Mouse (Mus musculus): Measurements from ENCODE around the gene Rasgrp2. TPM values are rescaled to one million over a fixed set of nuclear protein-coding genes. Genes with fewer than 3 reads are reported as not detected.

The Rasgrp2 gene
- 41.8 and 47.5 TPM in 2 replicates for polyA plus RNA-seq (2012; rRNA removed)

DNA sequence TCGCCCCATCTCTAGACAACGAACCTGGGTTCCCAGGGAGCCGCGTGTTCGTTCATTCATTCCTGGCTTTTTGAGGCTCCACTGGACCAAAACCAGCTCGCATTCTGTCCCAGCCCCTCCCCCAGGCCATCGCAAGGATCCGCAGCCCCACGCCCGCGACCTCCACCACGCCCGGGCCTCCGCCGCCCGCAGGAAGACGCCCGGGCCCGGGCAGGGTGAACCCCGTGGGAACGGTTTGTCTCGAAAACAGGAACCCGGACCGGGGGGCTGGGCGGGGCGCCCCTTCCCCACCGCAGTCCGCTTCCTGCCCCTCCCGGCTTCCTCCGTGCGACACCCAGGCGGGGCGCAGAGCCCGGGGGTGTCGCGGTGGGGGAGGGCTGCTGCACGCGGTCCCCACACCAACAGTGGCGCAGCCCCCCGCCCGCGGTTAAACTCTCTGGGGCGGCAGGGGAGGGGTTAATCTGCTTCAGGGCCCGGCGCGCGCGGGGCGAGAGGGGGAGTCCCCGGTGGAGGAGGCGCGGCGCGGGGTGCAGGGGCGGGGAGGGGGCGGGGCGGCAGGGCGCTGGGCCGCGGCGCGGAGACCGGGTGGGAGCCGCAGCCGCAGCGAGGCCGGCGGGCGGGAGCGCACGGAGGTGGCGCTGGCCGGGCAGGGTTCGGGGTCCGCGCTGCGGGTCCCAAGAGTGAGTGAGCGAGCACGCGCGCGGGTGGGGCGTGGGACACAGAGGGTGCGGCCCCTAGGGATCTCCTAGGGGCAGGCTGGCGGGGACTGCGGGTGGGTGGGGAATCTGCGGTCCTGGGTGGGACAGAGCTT lies at the start of gene Rasgrp2:
Gene Rasgrp2, plus strand, starts transcription at position 56 of the 811 bp plus-strand sequence.

DNA sequence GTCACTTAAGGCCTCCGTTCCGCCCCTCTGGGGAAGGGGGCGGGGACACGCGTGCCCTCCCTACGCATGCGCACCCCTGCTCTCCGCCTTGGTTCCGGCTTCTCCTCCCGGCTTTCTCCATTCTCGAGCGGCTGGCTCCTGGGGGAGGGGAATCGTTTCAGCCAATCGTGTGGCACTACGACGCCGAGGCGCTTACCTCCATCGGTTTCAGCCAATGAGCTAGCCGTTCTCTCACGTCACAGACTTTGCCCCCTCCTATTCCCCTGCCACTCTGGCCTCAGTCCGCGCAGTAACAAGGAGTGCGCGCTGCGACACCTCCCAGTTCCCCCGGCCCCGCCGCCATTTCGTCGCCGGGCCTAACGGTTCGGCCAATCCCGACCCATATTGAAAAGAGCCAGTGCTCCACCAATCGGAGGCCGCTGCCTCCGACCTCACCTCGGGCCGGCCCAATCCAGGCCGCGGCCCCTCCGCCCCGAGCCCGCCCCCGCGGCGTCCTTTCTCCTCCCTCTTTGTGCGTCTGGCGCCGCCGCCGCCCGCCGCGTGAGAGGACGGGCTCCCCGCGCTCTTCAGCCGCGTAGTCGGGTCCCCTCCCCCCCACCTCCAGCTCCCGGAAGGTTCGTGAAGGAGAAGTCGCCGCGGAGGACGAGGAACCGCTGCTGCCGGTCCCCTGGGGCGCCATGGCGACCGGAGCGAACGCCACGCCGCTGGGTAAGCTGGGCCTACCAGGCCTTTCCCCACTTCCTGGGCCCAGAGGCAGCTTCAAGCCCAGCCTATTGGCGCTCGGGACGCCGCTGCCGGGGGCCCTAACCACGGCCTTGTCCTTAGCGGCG lies 35.5 kb upstream of the Rasgrp2 start, which contains the start of gene Sf1:
Gene Sf1, plus strand, starts transcription at position 280 of the 830 bp plus-strand sequence.

DNA sequence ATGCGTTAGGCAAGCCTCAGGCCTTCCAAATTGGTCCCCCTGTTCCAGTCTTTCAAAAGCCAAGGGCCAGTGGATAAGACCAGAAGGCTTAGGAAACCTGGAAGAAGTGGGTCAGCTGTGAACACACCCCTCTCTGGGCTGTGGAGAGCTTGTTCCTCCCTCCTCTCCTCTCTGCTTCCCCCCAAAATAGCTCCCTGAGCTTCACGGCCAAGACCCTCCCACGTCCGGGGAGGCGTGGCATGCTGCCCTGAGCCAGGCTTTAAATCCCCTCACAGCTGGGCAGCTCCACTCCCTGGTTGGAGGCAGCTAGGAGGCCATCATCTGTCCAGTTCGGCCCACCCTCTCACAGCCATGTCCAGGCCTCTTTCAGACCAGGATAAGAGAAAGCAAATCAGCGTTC lies 15.0 kb upstream of the Rasgrp2 start, which contains the start of gene Pygm:
Gene Pygm, plus strand, starts transcription at position 272 of the 400 bp plus-strand sequence.

DNA sequence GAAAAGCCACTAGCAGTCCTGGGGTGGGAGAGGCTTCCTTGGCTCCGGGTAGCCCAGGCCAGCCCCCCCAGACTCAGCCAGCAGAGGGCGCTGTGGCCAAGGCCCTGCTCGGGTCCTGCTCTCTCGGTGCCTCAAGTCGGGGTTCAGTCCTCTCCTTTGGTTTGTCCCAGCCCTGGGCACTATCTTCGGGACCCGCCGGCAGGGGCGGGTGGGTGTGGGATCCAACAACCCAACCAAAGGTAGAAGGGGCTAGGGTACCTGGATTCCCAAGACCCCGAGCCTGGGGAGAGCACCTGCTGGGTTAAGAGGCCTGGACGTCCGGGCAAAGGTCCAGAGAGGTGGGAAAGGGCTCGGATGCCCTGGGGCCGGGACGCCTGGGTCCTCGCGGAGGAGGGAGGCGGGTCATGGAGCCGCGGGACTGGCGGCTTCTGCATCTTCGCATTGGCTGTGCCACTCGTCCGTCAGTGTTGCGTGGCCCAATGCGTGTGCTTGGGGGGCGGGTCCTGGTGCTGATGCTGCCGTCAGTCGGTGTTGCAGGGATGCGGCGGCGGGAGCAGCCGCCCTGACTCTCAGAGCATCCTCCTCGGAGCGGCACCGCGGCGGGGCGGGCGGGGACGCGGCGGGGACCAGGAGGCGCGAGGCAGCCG lies 19.2 kb downstream of the Rasgrp2 start, which contains the start of gene Nrxn2:
Gene Nrxn2, plus strand, starts transcription at position 499 of the 647 bp plus-strand sequence.

Other genes with a start within 250 kb of the Rasgrp2 start
- 0.09 TPM in 1 of 2 replicates, not detected in the other for gene Majin, start 215.0 kb upstream of the Rasgrp2 start, polyA plus RNA-seq (2012; rRNA removed)
- gene Gpha2, start 173.0 kb upstream of the Rasgrp2 start, polyA plus RNA-seq (2012; rRNA removed): 0.14 and 1.1 TPM in 2 replicates
- gene Ppp2r5b, start 163.5 kb upstream of the Rasgrp2 start, polyA plus RNA-seq (2012; rRNA removed): 99.3 and 99.9 TPM in 2 replicates
- gene Atg2a, start 157.7 kb upstream of the Rasgrp2 start, polyA plus RNA-seq (2012; rRNA removed): 19.9 and 22.5 TPM in 2 replicates
- gene Ehd1, start 122.6 kb upstream of the Rasgrp2 start, polyA plus RNA-seq (2012; rRNA removed): 175 and 205 TPM in 2 replicates
- 5.2 and 8.1 TPM in 2 replicates for gene Cdc42bpg, start 92.9 kb upstream of the Rasgrp2 start, polyA plus RNA-seq (2012; rRNA removed)
- 105 and 109 TPM in 2 replicates for gene Men1, start 64.4 kb upstream of the Rasgrp2 start, polyA plus RNA-seq (2012; rRNA removed)
- gene Map4k2, start 58.2 kb upstream of the Rasgrp2 start, polyA plus RNA-seq (2012; rRNA removed): 111 and 113 TPM in 2 replicates
- 197 and 220 TPM in 2 replicates for gene Sf1, start 35.6 kb upstream of the Rasgrp2 start, polyA plus RNA-seq (2012; rRNA removed)
- gene Pygm, start 14.9 kb upstream of the Rasgrp2 start, polyA plus RNA-seq (2012; rRNA removed): 2.2 and 7.0 TPM in 2 replicates
- gene Nrxn2, start 19.4 kb downstream of the Rasgrp2 start, polyA plus RNA-seq (2012; rRNA removed): 166 and 177 TPM in 2 replicates
- not detected in 2 replicates for gene Slc22a12, start 143.7 kb downstream of the Rasgrp2 start, polyA plus RNA-seq (2012; rRNA removed)